Mouse (Mus musculus) CH12.LX (cell line): Measurements from ENCODE around the gene Nhsl2. TPM values are rescaled to one million over a fixed set of nuclear protein-coding genes. Genes with fewer than 3 reads are reported as not detected.

Experiments used
- DNase-seq: peaks from one replicate; pipeline ENCODE4 v3.0.0-alpha.2; 2013; ENCODE audit errors: extremely low read depth
- H3K27ac ChIP-seq: 2 replicates; pipeline ENCODE4 v1.5.1; 2012; ENCODE audit warnings: low read depth, mild to moderate bottlenecking, control low read depth, moderate library complexity; ENCODE audit not compliant: insufficient read depth
- H3K27me3 ChIP-seq: replicated peaks from 2 replicates; pipeline ENCODE3; 2012; ENCODE audit warnings: inconsistent platforms
- H3K36me3 ChIP-seq, 2 experiments: replicated peaks in 1 of 2; 2 replicates each; pipeline versions ENCODE3 to v1.6.1; 2012; ENCODE audit warnings: inconsistent platforms in 1 of 2, low read length in 1 of 2, mild to moderate bottlenecking in 1 of 2, mixed read lengths in 1 of 2, moderate library complexity in 1 of 2; ENCODE audit not compliant: control insufficient read depth in 1 of 2, insufficient read depth in 1 of 2
- H3K4me1 ChIP-seq, 2 experiments: 2 replicates each; pipeline ENCODE4 v1.6.1; 2012; ENCODE audit warnings: inconsistent platforms in 1 of 2, moderate library complexity in 1 of 2; ENCODE audit not compliant: insufficient read depth in 2 of 2, control insufficient read depth in 1 of 2
- H3K4me2 ChIP-seq: 2 replicates; pipeline ENCODE4 v1.6.1; 2012; ENCODE audit warnings: low read depth, mild to moderate bottlenecking, control low read depth; ENCODE audit not compliant: poor library complexity, insufficient read depth, severe bottlenecking
- H3K4me3 ChIP-seq, 3 experiments: fragments of 150-350 bp in 1 of 3; sonication (generic) in 1 of 3; replicated peaks in 1 of 3; 2 replicates each; pipeline versions ENCODE3 to v1.5.1; 2011 to 2012; ENCODE audit warnings: low read depth in 2 of 3, low read length in 2 of 3, mild to moderate bottlenecking in 2 of 3, moderate library complexity in 2 of 3, control low read depth in 1 of 3, improper control_type of control experiment in 1 of 3, inconsistent platforms in 1 of 3, mixed read lengths in 1 of 3; ENCODE audit not compliant: poor library complexity in 1 of 3
- H3K79me2 ChIP-seq: replicated peaks from 2 replicates; pipeline ENCODE4 v1.6.1; 2012; ENCODE audit warnings: mild to moderate bottlenecking, moderate library complexity; ENCODE audit not compliant: control insufficient read depth, poor library complexity, insufficient read depth, severe bottlenecking; ENCODE audit errors: extremely low read depth
- H3K9ac ChIP-seq: 2 replicates; pipeline ENCODE4 v1.6.1; 2012; ENCODE audit warnings: low read depth, mild to moderate bottlenecking, control low read depth, moderate library complexity; ENCODE audit not compliant: insufficient read depth
- H3K9me3 ChIP-seq: replicated peaks from 2 replicates; pipeline ENCODE3; 2012; ENCODE audit warnings: low read length, inconsistent platforms, mixed read lengths
- CHD1 ChIP-seq: IDR thresholded peaks from 2 replicates; pipeline ENCODE4 v1.6.1; 2012; ENCODE audit warnings: low read depth, low read length, improper control_type of control experiment, inconsistent platforms
- CHD2 ChIP-seq: IDR thresholded peaks from 2 replicates; pipeline ENCODE4 v1.6.1; 2011; ENCODE audit warnings: low read length, improper control_type of control experiment
- CTCF ChIP-seq, 2 experiments: IDR thresholded peaks in 1 of 2; conservative IDR thresholded peaks in 1 of 2; 2 replicates each; pipeline ENCODE4 v1.5.1; 2011 to 2012; ENCODE audit warnings: low read depth in 2 of 2, low read length in 2 of 2, improper control_type of control experiment in 1 of 2, inconsistent platforms in 1 of 2, mild to moderate bottlenecking in 1 of 2, moderate library complexity in 1 of 2
- E2F4 ChIP-seq: IDR thresholded peaks from 2 replicates; pipeline ENCODE4 v1.6.1; 2011; ENCODE audit warnings: low read depth, low read length, improper control_type of control experiment; ENCODE audit not compliant: insufficient replicate concordance
- GABPA ChIP-seq: IDR thresholded peaks from 2 replicates; pipeline ENCODE4 v1.6.1; 2012; ENCODE audit warnings: low read depth, low read length, improper control_type of control experiment, inconsistent platforms; ENCODE audit not compliant: insufficient replicate concordance
- IRF4 ChIP-seq: IDR thresholded peaks from 2 replicates; pipeline ENCODE4 v1.6.1; 2014; ENCODE audit warnings: low read depth, mild to moderate bottlenecking, inconsistent platforms, low read length, improper control_type of control experiment
- JUN ChIP-seq: IDR thresholded peaks from 2 replicates; pipeline ENCODE4 v1.6.1; 2011; ENCODE audit warnings: low read depth, mild to moderate bottlenecking, low read length, improper control_type of control experiment, moderate library complexity; ENCODE audit not compliant: insufficient read depth
- JUND ChIP-seq: conservative IDR thresholded peaks from 2 replicates; pipeline ENCODE4 v1.6.1; 2011; ENCODE audit warnings: low read depth, low read length, improper control_type of control experiment
- MAFK ChIP-seq: IDR thresholded peaks from 2 replicates; pipeline ENCODE4 v1.6.1; 2011; ENCODE audit warnings: low read length, improper control_type of control experiment; ENCODE audit not compliant: insufficient replicate concordance
- MAZ ChIP-seq: IDR thresholded peaks from 2 replicates; pipeline ENCODE4 v1.6.1; 2012; ENCODE audit warnings: low read depth, mild to moderate bottlenecking, inconsistent platforms, low read length, improper control_type of control experiment, moderate library complexity
- MEF2A ChIP-seq: IDR thresholded peaks from 2 replicates; pipeline ENCODE4 v1.6.1; 2014; ENCODE audit warnings: low read depth, mild to moderate bottlenecking, inconsistent platforms, low read length, improper control_type of control experiment, borderline replicate concordance
- MYC ChIP-seq: IDR thresholded peaks from 2 replicates; pipeline ENCODE4 v1.6.1; 2011; ENCODE audit warnings: low read depth, mild to moderate bottlenecking, improper control_type of control experiment, low read length
- PAX5 ChIP-seq: IDR thresholded peaks from 2 replicates; pipeline ENCODE4 v1.6.1; 2012; ENCODE audit warnings: low read length, inconsistent platforms, mixed read lengths
- POLR2A ChIP-seq: IDR thresholded peaks from 2 replicates; pipeline ENCODE4 v1.6.1; 2011; ENCODE audit warnings: low read depth, mild to moderate bottlenecking, improper control_type of control experiment, low read length
- UBTF ChIP-seq: IDR thresholded peaks from 2 replicates; pipeline ENCODE4 v1.6.1; 2012; ENCODE audit warnings: low read depth, mild to moderate bottlenecking, inconsistent platforms, low read length, improper control_type of control experiment, moderate library complexity
- ZKSCAN1 ChIP-seq: IDR thresholded peaks from 2 replicates; pipeline ENCODE4 v1.6.1; 2012; ENCODE audit warnings: low read depth, inconsistent platforms, low read length, improper control_type of control experiment, borderline replicate concordance
- ZMIZ1 ChIP-seq: IDR thresholded peaks from 2 replicates; pipeline ENCODE4 v1.6.1; 2012; ENCODE audit warnings: low read depth, mild to moderate bottlenecking, inconsistent platforms, low read length, improper control_type of control experiment
- dilution Hi-C: fragments of 300-500 bp; cut with MboI; formaldehyde crosslinking; loops from 2 replicates; pipeline ENCODE4 v1.14.3; 2020; ENCODE audit warnings: low sequenced_read_pairs; ENCODE audit not compliant: extremely low pct_unique_long_range_greater_than_20kb, extremely low pct_ligation_motif_present
- in situ Hi-C: fragments of 300-500 bp; cut with MboI; formaldehyde crosslinking; loops from 3 replicates; pipeline ENCODE4 v1.14.3; 2019; ENCODE audit warnings: low sequenced_read_pairs, low pct_ligation_motif_present, low pct_unique_long_range_greater_than_20kb, mixed read lengths
- polyA plus RNA-seq: library from polyadenylated mRNA; unstranded; fragments of >175 nt; gene quantifications from 2 replicates; pipeline ENCODE4 v1.2.1, GENCODE M21; 2012; ENCODE audit warnings: low read depth; ENCODE audit not compliant: insufficient read length
- total RNA-seq, 2 experiments: library from RNA; depleted of rRNA; stranded (reverse); fragments of 300-350 nt in 1 of 2; fragments of >200 nt in 1 of 2; gene quantifications; 2 replicates each; pipeline ENCODE4 v1.2.3; 2012 to 2014

The Nhsl2 gene
- total and polyA plus RNA-seq, 3 experiments = 0.10 to 0.17 TPM; not detected in 1

DNA sequence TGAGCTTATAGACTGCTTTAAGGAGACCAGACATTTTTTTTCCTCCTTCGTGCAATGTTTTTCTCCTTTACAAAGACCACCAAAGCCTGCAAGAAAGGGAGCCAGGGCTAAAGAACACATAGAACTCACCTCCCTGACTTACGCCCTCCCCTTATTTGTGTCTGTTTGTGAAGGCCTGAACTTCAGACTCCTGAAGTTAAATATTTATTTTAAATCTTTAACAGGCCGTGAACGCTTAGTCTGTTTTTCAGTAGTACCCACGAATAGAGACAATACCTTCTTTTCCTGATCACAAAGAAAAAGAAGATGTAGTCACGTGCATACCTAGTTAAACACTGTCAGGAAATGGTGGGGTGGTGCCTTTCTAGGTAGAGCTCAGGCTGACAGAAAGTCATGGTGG lies 103.3 kb downstream of the Nhsl2 start:
- dilution Hi-C loops = no loop called here

DNA sequence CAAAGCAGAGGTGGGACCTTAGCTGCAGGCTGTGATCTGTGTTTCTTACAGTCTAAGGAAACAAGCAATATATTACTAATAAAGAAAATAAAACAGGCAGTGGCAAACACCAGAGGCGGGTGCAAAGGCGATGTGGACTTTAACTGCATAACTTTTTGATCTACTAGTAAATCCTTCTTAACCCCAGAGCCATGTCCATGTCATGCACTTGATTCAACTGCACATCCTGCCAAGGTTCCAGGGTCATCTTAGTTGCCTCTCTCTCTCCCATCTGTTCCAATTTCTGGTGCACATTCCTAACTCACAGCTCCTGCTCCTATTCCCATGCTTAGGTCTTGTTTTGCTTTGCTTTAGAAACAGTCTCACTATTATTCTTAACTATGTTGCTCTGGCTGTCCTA lies 104.1 kb downstream of the Nhsl2 start:
- H3K4me1 ChIP-seq = no peaks in the 10 kb centered on the region
- H3K27ac ChIP-seq = no peak overlapping the region
- no peak overlapping the region for H3K9ac ChIP-seq
- in situ Hi-C loops = loop anchor here (25.0 kb wide), 1 partner anchor 109 kb away; the partner anchor contains the start of gene Rtl5
- H3K4me2 ChIP-seq = no peak overlapping the region
- TF ChIP-seq IRF4 = no peak
- TF ChIP-seq GABPA = no peak
- TF ChIP-seq ZKSCAN1 = no peak
- no peak for TF ChIP-seq PAX5
- no peak for TF ChIP-seq MAFK
- no peak for TF ChIP-seq MYC
- TF ChIP-seq E2F4 = no peak
- no peak for TF ChIP-seq ZMIZ1
- no peak for TF ChIP-seq POLR2A
- no peak for TF ChIP-seq CHD1
- no peak for TF ChIP-seq MEF2A
- TF ChIP-seq JUN = no peak
- no peak for TF ChIP-seq CHD2
- no peak for TF ChIP-seq UBTF
- no peak for TF ChIP-seq MAZ
- TF ChIP-seq JUND = no peak
- TF ChIP-seq CTCF (conservative IDR thresholded peaks at IDR 0.05 in 1 of 2, IDR thresholded peaks at IDR 0.05 in 1 of 2; ENCODE audit: low read depth in 2 of 2, low read length in 2 of 2) = no peak
- DNase-seq = no peak
- no peak overlapping the region for H3K4me3 ChIP-seq
- no peaks in the 10 kb centered on the region for H3K9me3 ChIP-seq
- no peaks in the 10 kb centered on the region for H3K79me2 ChIP-seq
- H3K36me3 ChIP-seq = no peaks in the 10 kb centered on the region
- H3K27me3 ChIP-seq = no peaks in the 10 kb centered on the region
- dilution Hi-C loops = no loop called here

More for the DNA sequence above, 103.3 kb downstream of the Nhsl2 start:
- in situ Hi-C loops = loop anchor here (25.0 kb wide), 1 partner anchor 110 kb away; the partner anchor contains the start of gene Rtl5
- H3K4me2 ChIP-seq = no peak overlapping the region
- H3K9me3 ChIP-seq = no peaks in the 10 kb centered on the region
- no peak for DNase-seq
- H3K4me3 ChIP-seq = no peak overlapping the region
- H3K27ac ChIP-seq = no peak overlapping the region
- H3K4me1 ChIP-seq = no peaks in the 10 kb centered on the region
- H3K36me3 ChIP-seq = no peaks in the 10 kb centered on the region
- no peak overlapping the region for H3K9ac ChIP-seq
- TF ChIP-seq CTCF (conservative IDR thresholded peaks at IDR 0.05 in 1 of 2, IDR thresholded peaks at IDR 0.05 in 1 of 2; ENCODE audit: low read depth in 2 of 2, low read length in 2 of 2) = no peak
- no peak for TF ChIP-seq JUN
- no peaks in the 10 kb centered on the region for H3K27me3 ChIP-seq
- no peaks in the 10 kb centered on the region for H3K79me2 ChIP-seq
